Mouse (Mus musculus) MEL (cell line): Measurements from ENCODE around the gene Sim2.

ENCODE experiments used
- CTCF ChIP-seq, 3 experiments: IDR thresholded peaks in 2 of 3; conservative IDR thresholded peaks in 1 of 3; 2 replicates each; pipeline ENCODE4 v1.5.1; 2011 to 2012; ENCODE audit warnings: low read length in 3 of 3, low read depth in 2 of 3, mild to moderate bottlenecking in 2 of 3, improper control_type of control experiment in 1 of 3, inconsistent platforms in 1 of 3, mixed read lengths in 1 of 3, moderate library complexity in 1 of 3; ENCODE audit not compliant: control insufficient read depth in 1 of 3, insufficient read depth in 1 of 3, poor library complexity in 1 of 3, severe bottlenecking in 1 of 3
- E2F4 ChIP-seq: IDR thresholded peaks from 2 replicates; pipeline ENCODE4 v1.6.1; 2011; ENCODE audit warnings: low read depth, low read length, improper control_type of control experiment, borderline replicate concordance
- EP300 ChIP-seq, 2 experiments: IDR thresholded peaks; 2 replicates each; pipeline ENCODE4 v1.6.1; 2011; ENCODE audit warnings: improper control_type of control experiment in 2 of 2, low read length in 2 of 2, low read depth in 1 of 2, mild to moderate bottlenecking in 1 of 2
- ETS1 ChIP-seq: IDR thresholded peaks from 2 replicates; pipeline ENCODE4 v1.6.1; 2012; ENCODE audit warnings: low read depth, mild to moderate bottlenecking, inconsistent platforms, low read length, improper control_type of control experiment, moderate library complexity
- MAX ChIP-seq: IDR thresholded peaks from 2 replicates; pipeline ENCODE4 v1.6.1; 2011; ENCODE audit warnings: low read length, improper control_type of control experiment
- POLR2A ChIP-seq, 2 experiments: IDR thresholded peaks; 2 replicates each; pipeline ENCODE4 v1.6.1; 2011 to 2012; ENCODE audit warnings: low read length in 2 of 2, mild to moderate bottlenecking in 2 of 2, control low read depth in 1 of 2, improper control_type of control experiment in 1 of 2, low read depth in 1 of 2, moderate library complexity in 1 of 2; ENCODE audit not compliant: control insufficient read depth in 1 of 2, insufficient read depth in 1 of 2, poor library complexity in 1 of 2
- POLR2AphosphoS5 ChIP-seq: IDR thresholded peaks from 2 replicates; pipeline ENCODE4 v1.6.1; 2012; ENCODE audit warnings: low read depth, borderline replicate concordance, mild to moderate bottlenecking, inconsistent platforms, low read length, moderate library complexity, mixed read lengths
- SIN3A ChIP-seq: IDR thresholded peaks from 2 replicates; pipeline ENCODE4 v1.6.1; 2012; ENCODE audit warnings: low read length, improper control_type of control experiment, inconsistent platforms
- ZMIZ1 ChIP-seq: IDR thresholded peaks from 2 replicates; pipeline ENCODE4 v1.6.1; 2012; ENCODE audit warnings: low read depth, mild to moderate bottlenecking, inconsistent platforms, low read length, improper control_type of control experiment, moderate library complexity

GRCm38 (mm10) chr16:94150125-94151103 lies 65.7 kb downstream of the Sim2 start:
- TF ChIP-seq EP300 (IDR thresholded peaks at IDR 0.05; ENCODE audit: low read depth in 1 of 2, low read length in 2 of 2) (peak; percentile 57 to 85; a peak in 3 of 4 replicates), SIN3A (peak; percentile 67; the same call in 1 of the 2 replicates), ETS1 (peak; percentile 92), CTCF (IDR thresholded peaks at IDR 0.05 in 2 of 3, conservative IDR thresholded peaks at IDR 0.05 in 1 of 3; ENCODE audit: control insufficient read depth in 1 of 3, insufficient read depth in 1 of 3, low read depth in 2 of 3, low read length in 3 of 3, poor library complexity in 1 of 3, severe bottlenecking in 1 of 3) (no peak), E2F4 (no peak), POLR2AphosphoS5 (no peak), POLR2A (IDR thresholded peaks at IDR 0.05; ENCODE audit: control insufficient read depth in 1 of 2, insufficient read depth in 1 of 2, low read depth in 1 of 2, low read length in 2 of 2, poor library complexity in 1 of 2) (peak in 1 of 2 experiments; percentile 28; a peak in 1 of 4 replicates), ZMIZ1 (no peak), MAX (peak; percentile 92)
